Mouse (Mus musculus): ENCODE results near the gene Srsf10. TPM values are rescaled to one million over a fixed set of nuclear protein-coding genes. Genes with fewer than 3 reads are reported as not detected.

Gene Srsf10
- polyA plus RNA-seq, 1 experiment from 2014 or later = 194 TPM

DNA sequence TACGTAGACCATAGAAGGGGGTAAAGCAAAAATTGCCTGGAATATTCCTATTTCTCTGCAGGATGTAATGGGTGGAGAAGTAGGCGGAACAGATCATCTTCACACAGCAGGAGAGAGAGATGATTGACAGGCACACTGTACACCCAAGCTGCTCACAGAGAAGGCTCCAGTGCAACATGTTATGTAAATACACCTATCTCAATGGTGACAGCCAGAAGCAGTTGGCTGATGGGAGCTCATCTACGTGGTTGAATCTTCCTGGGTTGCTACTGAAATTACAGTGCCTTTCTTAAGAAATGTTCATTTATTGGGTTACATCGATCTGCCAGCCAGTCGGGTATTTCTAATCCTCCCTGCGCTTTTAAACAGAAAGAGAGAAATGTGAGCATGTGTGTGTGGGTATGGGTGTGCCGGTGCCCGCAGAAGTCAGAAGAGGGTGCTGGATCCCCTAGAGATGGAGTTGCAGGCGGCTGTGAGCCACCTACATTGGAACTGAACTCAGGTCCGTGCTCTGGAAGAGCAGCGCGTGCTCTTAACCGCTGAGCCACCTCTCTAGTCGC, 1.5 kb upstream of the Srsf10 start:
- no peak for TF ChIP-seq CTCF (IDR thresholded peaks at IDR 0.05; ENCODE audit: low read depth)
- Histone ChIP-seq H3K27me3 (ENCODE audit: insufficient read depth, low read length) (no peaks in the 10 kb centered on the region), H3K4me3 (replicated peaks; ENCODE audit: low read depth, low read length) (no peak overlapping the region), H3K36me3 (ENCODE audit: insufficient read depth, low read length) (no peaks in the 10 kb centered on the region), H3K9ac (ENCODE audit: low read depth, low read length) (no peak overlapping the region), H3K4me1 (replicated peaks; ENCODE audit: insufficient read depth, low read length) (peaks cover 11% of the 10 kb centered on the region), H3K9me3 (replicated peaks; ENCODE audit: low read length) (no peaks in the 10 kb centered on the region), H3K27ac (no peak overlapping the region), H3K4me2 (ENCODE audit: low read length) (no peak overlapping the region)
- DNase-seq (ENCODE audit: low spot score) = no peak
- ATAC-seq (replicated peaks; ENCODE audit: low FRiP score, low read depth) = no peak
- WGBS = 92% methylated on average over 14 of the region's 14 CpGs

- no peak for TF ChIP-seq CTCF (IDR thresholded peaks at IDR 0.05; ENCODE audit: low read depth)
- no peak overlapping the region for H3K9ac ChIP-seq (ENCODE audit: low read depth, low read length)
- no peaks in the 10 kb centered on the region for H3K36me3 ChIP-seq (ENCODE audit: insufficient read depth, low read length)
- H3K4me2 ChIP-seq (ENCODE audit: low read length) = peak overlapping the region; percentile 86; the same call in 1 of the 2 replicates
- DNase-seq (ENCODE audit: low spot score) (no peak), ATAC-seq (replicated peaks; ENCODE audit: low FRiP score, low read depth) (no peak)
- H3K27ac ChIP-seq = peak overlapping the region; percentile 99; the same call in 1 of the 2 replicates
- H3K9me3 ChIP-seq (replicated peaks; ENCODE audit: low read length) = no peaks in the 10 kb centered on the region
- peak overlapping the region; percentile 96; the same call in 1 of the 2 replicates for H3K4me3 ChIP-seq (replicated peaks; ENCODE audit: low read depth, low read length)
- H3K4me1 ChIP-seq (replicated peaks; ENCODE audit: insufficient read depth, low read length) = peaks cover 15% of the 10 kb centered on the region
- WGBS = 73% methylated on average over 11 of the region's 11 CpGs
- H3K27me3 ChIP-seq (ENCODE audit: insufficient read depth, low read length) = no peaks in the 10 kb centered on the region
Measured at GRCm38 (mm10) chr4:135854630-135855029, 917 bp upstream of the Srsf10 start.

- H3K9ac ChIP-seq (ENCODE audit: low read depth, low read length) = peak overlapping the region; percentile 96
- H3K4me3 ChIP-seq (replicated peaks; ENCODE audit: low read depth, low read length) = peak overlapping the region; percentile 96
- H3K27me3 ChIP-seq (ENCODE audit: insufficient read depth, low read length) = no peaks in the 10 kb centered on the region
- ATAC-seq (replicated peaks; ENCODE audit: low FRiP score, low read depth) = 0 out of 2 replicates have a peak, but pooled peaks have one; percentile 6
- H3K9me3 ChIP-seq (replicated peaks; ENCODE audit: low read length) = no peaks in the 10 kb centered on the region
- H3K36me3 ChIP-seq (ENCODE audit: insufficient read depth, low read length) = no peaks in the 10 kb centered on the region
- 8% methylated on average over 6 of the region's 6 CpGs for WGBS
- peak; percentile 82 for DNase-seq (ENCODE audit: low spot score)
- peak overlapping the region; percentile 99 for H3K27ac ChIP-seq
- H3K4me2 ChIP-seq (ENCODE audit: low read length) = peak overlapping the region; percentile 86
- no peak; the same call in 1 of the 2 replicates for TF ChIP-seq CTCF (IDR thresholded peaks at IDR 0.05; ENCODE audit: low read depth)
- peaks cover 20% of the 10 kb centered on the region for H3K4me1 ChIP-seq (replicated peaks; ENCODE audit: insufficient read depth, low read length)
Measured at GRCm38 (mm10) chr4:135855080-135855479, 467 bp upstream of the Srsf10 start.

DNA sequence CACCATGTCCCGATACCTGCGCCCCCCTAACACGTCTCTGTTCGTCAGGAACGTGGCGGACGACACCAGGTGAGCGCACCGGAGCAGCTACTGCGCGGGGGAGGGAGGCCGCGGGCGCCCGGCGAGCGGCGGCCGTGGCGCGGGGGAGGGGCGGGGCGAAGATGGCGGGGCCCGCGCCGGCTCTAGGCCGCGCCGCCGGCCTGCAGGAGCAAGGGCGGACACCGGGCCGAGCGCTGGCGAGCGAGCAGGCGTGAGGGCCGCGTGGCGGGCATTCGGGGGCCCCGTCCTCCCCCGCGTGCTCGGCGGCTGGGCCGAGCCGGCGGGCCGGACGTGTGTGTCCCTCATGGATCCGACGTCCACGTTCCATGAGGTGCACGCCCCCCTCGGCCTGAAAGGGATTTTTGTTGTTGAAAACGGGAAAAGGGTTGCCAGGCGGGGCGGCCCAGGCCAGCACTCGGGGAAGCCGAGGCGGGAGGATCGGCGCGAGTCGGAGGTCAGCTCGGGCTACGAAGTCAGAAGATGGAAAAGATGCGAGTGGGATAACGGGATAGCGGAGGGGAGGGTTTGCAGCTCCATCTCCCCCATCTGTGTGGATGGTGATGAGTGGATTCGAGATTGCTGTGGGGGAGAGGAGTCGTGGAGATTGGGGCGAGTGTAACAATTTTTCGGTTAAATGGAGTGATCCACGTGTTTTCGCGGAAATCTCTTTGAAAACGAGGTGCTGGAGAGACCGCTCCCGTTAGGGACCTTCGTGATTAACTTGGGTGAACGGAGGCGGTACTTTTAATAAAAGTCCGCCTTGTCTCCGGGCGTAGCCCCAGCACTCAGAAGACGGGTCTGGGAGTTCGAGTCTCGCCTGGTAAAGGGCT, 910 bp downstream of the Srsf10 start:
- DNase-seq (ENCODE audit: low spot score) (peak; percentile 84), ATAC-seq (replicated peaks; ENCODE audit: low FRiP score, low read depth) (peak; percentile 77)
- Histone ChIP-seq H3K9ac (ENCODE audit: low read depth, low read length) (peak overlapping the region; percentile 96), H3K4me2 (ENCODE audit: low read length) (peak overlapping the region; percentile 69), H3K27me3 (ENCODE audit: insufficient read depth, low read length) (no peaks in the 10 kb centered on the region), H3K27ac (peak overlapping the region; percentile 99), H3K4me3 (replicated peaks; ENCODE audit: low read depth, low read length) (peak overlapping the region; percentile 96), H3K9me3 (replicated peaks; ENCODE audit: low read length) (no peaks in the 10 kb centered on the region), H3K4me1 (replicated peaks; ENCODE audit: insufficient read depth, low read length) (peaks cover 28% of the 10 kb centered on the region), H3K36me3 (ENCODE audit: insufficient read depth, low read length) (no peaks in the 10 kb centered on the region)
- no peak for TF ChIP-seq CTCF (IDR thresholded peaks at IDR 0.05; ENCODE audit: low read depth)
- WGBS = under 1% methylated on average over 84 of the region's 91 CpGs

DNA sequence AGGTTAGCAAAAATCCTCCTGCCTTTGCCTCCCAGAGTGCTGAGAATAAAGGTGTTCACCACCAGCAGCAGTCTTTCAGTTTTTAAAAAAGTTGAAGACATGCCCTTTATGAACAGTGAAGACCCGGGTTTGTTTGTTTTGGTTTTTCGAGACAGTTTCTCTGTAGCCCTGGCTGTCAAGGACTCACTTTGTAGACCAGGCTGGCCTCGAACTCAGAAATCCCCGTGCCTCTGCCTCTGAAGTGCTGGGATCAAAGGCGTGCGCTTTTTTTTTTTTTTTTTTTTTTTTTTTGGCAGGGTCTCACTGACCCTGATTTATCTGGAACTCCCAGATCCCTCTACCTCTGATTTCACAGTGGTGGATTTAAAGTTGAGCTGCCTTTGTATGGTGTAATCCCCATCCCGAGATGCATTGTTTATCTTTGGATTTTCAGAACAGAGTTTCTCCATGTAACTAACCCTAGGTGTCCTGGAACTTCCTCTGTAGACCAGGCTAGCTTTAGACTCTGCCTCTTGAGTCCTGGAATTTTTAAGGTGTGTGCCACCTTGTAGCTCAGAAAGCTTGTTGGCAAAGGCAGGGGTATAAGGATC, 2.1 kb downstream of the Srsf10 start:
- no peak for ATAC-seq (replicated peaks; ENCODE audit: low FRiP score, low read depth)
- WGBS = 2% methylated on average over 7 of the region's 7 CpGs
- H3K4me2 ChIP-seq (ENCODE audit: low read length) = peak overlapping the region; percentile 69
- H3K9ac ChIP-seq (ENCODE audit: low read depth, low read length) = peak overlapping the region; percentile 52; the same call in 1 of the 2 replicates
- no peaks in the 10 kb centered on the region for H3K27me3 ChIP-seq (ENCODE audit: insufficient read depth, low read length)
- DNase-seq (ENCODE audit: low spot score) = no peak
- H3K36me3 ChIP-seq (ENCODE audit: insufficient read depth, low read length) = no peaks in the 10 kb centered on the region
- H3K4me1 ChIP-seq (replicated peaks; ENCODE audit: insufficient read depth, low read length) = peaks cover 28% of the 10 kb centered on the region
- no peak for TF ChIP-seq CTCF (IDR thresholded peaks at IDR 0.05; ENCODE audit: low read depth)
- no peak overlapping the region for H3K27ac ChIP-seq
- no peaks in the 10 kb centered on the region for H3K9me3 ChIP-seq (replicated peaks; ENCODE audit: low read length)
- peak overlapping the region; percentile 96 for H3K4me3 ChIP-seq (replicated peaks; ENCODE audit: low read depth, low read length)

DNA sequence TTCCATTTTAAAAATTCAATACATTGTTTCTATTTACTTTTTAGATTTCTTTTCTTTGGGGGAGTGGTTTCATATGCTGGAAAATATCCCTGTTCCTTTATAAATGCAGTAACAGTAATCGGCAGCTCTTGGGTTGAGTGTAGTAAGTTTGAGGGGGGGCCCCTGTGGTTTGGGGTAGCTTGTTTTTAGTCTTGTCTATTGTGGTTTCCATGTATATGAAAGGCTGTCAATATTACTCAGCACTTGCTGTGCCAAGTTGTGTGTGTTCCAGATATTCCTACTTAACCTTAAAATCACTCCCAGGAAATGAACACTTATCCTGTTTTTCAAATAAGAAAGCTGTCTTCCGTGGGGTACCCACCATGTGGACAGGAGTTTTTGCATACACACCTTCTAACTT, 13.4 kb downstream of the Srsf10 start:
- no peak for DNase-seq (ENCODE audit: low spot score)
- H3K27ac ChIP-seq = peak overlapping the region; percentile 36; the same call in 1 of the 2 replicates

More for the DNA sequence above, 13.4 kb downstream of the Srsf10 start:
- Histone ChIP-seq H3K4me3 (replicated peaks; ENCODE audit: low read depth, low read length) (no peak overlapping the region), H3K9ac (ENCODE audit: low read depth, low read length) (no peak overlapping the region), H3K4me1 (replicated peaks; ENCODE audit: insufficient read depth, low read length) (peaks cover 15% of the 10 kb centered on the region; the same call in 1 of the 2 replicates), H3K9me3 (replicated peaks; ENCODE audit: low read length) (no peaks in the 10 kb centered on the region), H3K4me2 (ENCODE audit: low read length) (no peak overlapping the region), H3K27me3 (ENCODE audit: insufficient read depth, low read length) (no peaks in the 10 kb centered on the region), H3K36me3 (ENCODE audit: insufficient read depth, low read length) (peaks cover 11% of the 10 kb centered on the region)
- no peak for ATAC-seq (replicated peaks; ENCODE audit: low FRiP score, low read depth)
- no peak for TF ChIP-seq CTCF (IDR thresholded peaks at IDR 0.05; ENCODE audit: low read depth)
- 50% methylated on average over 2 of the region's 2 CpGs for WGBS

Measured in kidney, postnatal 0 days (tissue).